Mouse (Mus musculus) natural killer cell, adult 2 months (primary cell): Measurements from ENCODE around the gene Cd2.

ENCODE experiments used
- DNase-seq, 2 experiments: peaks; one replicate each; pipeline ENCODE4 v3.0.0; 2022; ENCODE audit warnings: low spot score in 2 of 2

The Cd2 gene

DNA sequence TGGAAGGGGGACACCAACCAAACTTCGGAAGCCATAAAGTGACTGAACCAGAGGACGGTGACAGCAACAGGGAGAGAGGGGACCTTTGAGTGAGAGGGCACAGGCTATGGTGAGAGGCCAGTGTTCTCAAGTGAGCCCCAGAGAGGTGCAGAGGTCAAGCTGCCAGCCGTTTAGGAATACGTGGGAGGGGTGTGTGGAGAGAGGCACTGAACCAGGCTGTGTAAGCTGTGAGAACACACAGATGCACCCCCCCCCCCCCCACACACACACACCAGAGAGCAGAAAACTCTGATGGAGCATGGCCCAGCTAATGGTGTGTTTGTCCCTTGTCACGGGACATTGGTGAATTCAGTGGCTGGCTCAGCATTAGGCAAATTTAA, 58.2 kb downstream of the Cd2 start:
- DNase-seq = no peak

DNA sequence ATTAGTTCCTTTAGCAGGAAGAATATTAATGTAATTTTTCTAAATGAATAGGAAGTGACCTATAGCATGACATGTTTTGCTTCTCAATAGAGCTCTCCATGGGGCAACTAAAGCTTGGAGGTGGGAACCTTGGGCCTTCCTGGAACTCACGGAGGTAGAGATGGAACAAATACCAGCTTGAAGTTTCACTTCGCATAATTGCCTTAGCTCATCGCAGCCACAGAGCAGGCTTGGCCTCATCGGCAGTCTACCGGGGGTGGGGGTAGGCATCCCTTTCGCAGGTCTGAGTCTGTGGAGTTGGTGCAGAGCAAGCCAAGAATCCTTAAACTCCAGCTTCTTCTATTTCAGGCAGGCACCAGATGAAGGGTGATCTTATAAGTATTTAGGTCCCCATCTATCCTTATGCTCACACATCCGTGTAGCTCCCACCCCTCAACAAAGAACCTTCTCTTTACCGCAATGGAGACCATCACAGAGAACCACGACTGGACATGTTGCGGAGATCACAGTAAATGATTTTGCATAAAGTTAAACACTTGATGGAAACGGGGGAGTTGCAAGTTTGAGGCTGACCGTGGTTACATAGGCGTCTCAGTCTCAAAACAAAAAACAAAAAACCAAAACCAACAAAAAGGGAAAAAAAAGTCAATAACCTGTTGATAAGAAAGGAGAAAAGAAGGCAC, 58.7 kb downstream of the Cd2 start:
- DNase-seq = peak in 1 of 2 experiments; percentile 12

DNA sequence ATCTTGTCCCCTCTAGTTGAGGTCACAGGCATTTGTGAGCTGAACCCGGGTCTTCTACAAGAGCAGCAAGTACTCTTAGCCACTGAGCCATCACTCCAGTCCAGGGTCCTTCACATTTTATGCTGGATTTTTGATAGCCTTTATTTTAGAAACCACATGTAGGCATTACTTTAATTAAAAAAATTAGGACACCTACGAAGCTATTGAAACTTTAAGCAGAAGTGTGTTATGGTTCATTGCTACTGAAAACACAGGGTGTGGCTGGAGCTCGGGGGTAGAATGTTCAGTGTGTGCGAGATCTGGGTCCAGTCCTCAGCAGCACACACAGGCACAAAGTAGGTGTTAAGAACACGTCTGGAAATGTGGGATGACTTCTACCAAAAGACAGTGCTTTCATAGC, 59.7 kb downstream of the Cd2 start:
- peak in 1 of 2 experiments; percentile 21 for DNase-seq
